Mouse (Mus musculus): Measurements from ENCODE around the gene Kit.

Gene Kit

GRCm38 (mm10) chr5:75701662-75702061 is 126.9 kb downstream of the Kit start:
- ATAC-seq (ENCODE audit: insufficient number of reproducible peaks, low FRiP score, low TSS enrichment) = no peak

DNA sequence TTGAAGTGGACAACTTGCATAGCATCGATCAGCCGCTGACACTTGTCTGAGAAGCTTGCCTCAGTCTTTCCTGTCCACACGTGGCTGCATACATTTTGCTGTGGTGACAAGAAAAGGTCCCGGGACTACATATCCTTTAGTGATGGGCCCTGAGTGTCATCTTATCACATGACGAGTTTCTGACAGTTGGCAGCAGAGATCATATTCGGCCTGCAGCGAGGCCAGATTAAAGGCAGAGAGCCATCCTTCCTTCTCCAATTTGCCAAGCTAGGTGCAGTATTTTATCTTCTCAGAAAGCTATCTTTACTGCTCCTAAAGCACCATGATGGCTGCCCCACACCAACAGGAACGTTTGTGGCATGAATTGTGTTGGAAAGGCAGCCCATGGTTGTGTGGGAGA is 127.4 kb downstream of the Kit start:
- ATAC-seq (ENCODE audit: insufficient number of reproducible peaks, low FRiP score, low TSS enrichment) = no peak

DNA sequence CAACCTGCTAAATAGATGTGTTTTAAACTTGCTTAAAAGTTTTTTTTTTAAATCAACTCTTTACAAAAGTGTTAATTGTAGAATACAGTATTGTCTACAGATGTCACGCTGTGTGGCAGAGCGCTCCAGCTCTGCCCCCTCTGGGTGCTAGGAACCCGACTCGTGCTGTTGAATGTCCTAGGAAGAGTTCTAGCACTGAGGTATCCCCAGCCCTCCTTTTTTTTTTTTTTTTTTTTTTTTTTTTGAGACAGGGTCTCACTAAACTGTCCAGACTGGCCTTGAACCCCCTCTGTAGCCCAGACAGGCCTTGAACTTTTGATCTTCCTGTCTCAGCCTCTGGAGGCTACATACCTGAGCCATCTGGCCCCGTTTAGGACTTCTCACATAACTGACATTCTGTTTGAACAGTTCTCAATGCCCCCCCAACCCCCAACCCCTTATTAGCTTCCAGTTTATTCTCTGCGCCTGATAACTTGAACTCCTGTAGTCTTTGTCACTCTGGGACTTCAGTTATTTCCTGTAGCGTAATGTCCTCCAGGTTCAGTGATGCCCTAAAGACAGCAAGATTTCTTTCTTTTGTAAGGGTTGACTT is 130.0 kb downstream of the Kit start:
- ATAC-seq (ENCODE audit: insufficient number of reproducible peaks, low FRiP score, low TSS enrichment) = no peak

DNA sequence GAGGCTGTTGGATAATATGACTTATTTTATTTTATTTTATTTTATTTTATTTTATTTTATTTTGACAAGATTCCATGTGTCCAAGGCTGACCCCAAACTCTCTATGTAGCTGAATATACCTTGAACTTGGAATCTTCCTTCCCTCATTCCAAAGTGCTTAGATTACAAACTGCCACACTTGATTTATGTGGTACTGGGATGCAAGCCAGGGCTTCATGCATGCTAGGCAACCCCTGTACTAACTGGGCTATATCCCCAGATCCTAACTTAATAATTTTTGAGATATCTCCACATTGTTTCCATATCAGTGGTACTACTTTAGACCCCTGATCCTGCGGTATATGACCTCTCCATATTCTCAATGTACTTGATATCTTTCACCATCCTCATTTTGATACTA is 130.7 kb downstream of the Kit start:
- no peak for ATAC-seq (ENCODE audit: insufficient number of reproducible peaks, low FRiP score, low TSS enrichment)
